Mouse (Mus musculus) lung, postnatal 0 days (tissue): ENCODE measurements around the gene Coro1b. TPM values are rescaled to one million over a fixed set of nuclear protein-coding genes. Genes with fewer than 3 reads are reported as not detected.

Source experiments
- ATAC-seq: fragments of 200-750 bp; cut with Nextera tagmentation; 2 replicates; pipeline ENCODE4 v1.8.0; 2017; ENCODE audit warnings: moderate library complexity
- DNase-seq: peaks from one replicate; pipeline ENCODE4 v3.0.0-alpha.2; 2016; ENCODE audit warnings: low spot score
- H3K27ac ChIP-seq: fragments of 300-500 bp; sonication (generic); 2 replicates; pipeline ENCODE4 v1.5.1; 2014; ENCODE audit warnings: antibody characterized with exemption, mild to moderate bottlenecking, low read length, mixed read lengths
- H3K27me3 ChIP-seq: fragments of 300-500 bp; sonication (generic); replicated peaks from 2 replicates; pipeline ENCODE4 v1.6.1; 2014; ENCODE audit warnings: low read length, mixed read lengths; ENCODE audit not compliant: insufficient read depth
- H3K36me3 ChIP-seq: fragments of 300-500 bp; sonication (generic); 2 replicates; pipeline ENCODE4 v1.6.1; 2014; ENCODE audit warnings: low read length, mixed read lengths; ENCODE audit not compliant: insufficient read depth
- H3K4me1 ChIP-seq: fragments of 300-500 bp; sonication (generic); 2 replicates; pipeline ENCODE4 v1.6.1; 2014; ENCODE audit warnings: antibody characterized with exemption, low read depth, low read length, mixed read lengths; ENCODE audit not compliant: insufficient read depth
- H3K4me2 ChIP-seq: fragments of 300-500 bp; sonication (generic); replicated peaks from 2 replicates; pipeline ENCODE4 v1.6.1; 2014; ENCODE audit warnings: low read depth, mild to moderate bottlenecking, low read length, moderate library complexity, mixed read lengths
- H3K4me3 ChIP-seq: fragments of 300-500 bp; sonication (generic); 2 replicates; pipeline ENCODE4 v1.5.1; 2014; ENCODE audit warnings: low read depth, low read length
- H3K9ac ChIP-seq: fragments of 300-500 bp; sonication (generic); replicated peaks from 2 replicates; pipeline ENCODE4 v1.6.1; 2014; ENCODE audit warnings: low read depth, mild to moderate bottlenecking
- H3K9me3 ChIP-seq: fragments of 300-500 bp; sonication (generic); 2 replicates; pipeline ENCODE4 v1.6.1; 2016; ENCODE audit warnings: low read length, mixed read lengths
- CTCF ChIP-seq: IDR thresholded peaks from 2 replicates; pipeline ENCODE4 v1.5.1; 2016; ENCODE audit warnings: antibody characterized with exemption, mild to moderate bottlenecking
- EP300 ChIP-seq: IDR thresholded peaks from 2 replicates; pipeline ENCODE4 v1.6.1; 2016; ENCODE audit warnings: antibody characterized with exemption, mild to moderate bottlenecking, control low read depth
- whole genome bisulfite sequencing: fragments of 180-500 bp; shearing (Covaris S2); extraction: QIAGEN DNeasy Blood & Tissue Kit; methylation state at CpG from one replicate; pipeline ENCODE4 v1.1.7; 2014; 5-methylcytosine and 5-hydroxymethylcytosine counted together
- polyA plus RNA-seq: library from polyadenylated mRNA; unstranded; fragments of >200 nt; fragmentation: Nextera tagmentation; extraction: Ambion mirVana; gene quantifications from 2 replicates; pipeline ENCODE4 v1.2.1, GENCODE M21; 2015

Gene Coro1b
- polyA plus RNA-seq, 1 experiment from 2014 or later, result 183 TPM

- DNase-seq (no peak), ATAC-seq (no peak)
- no peaks in the 10 kb centered on the region for H3K27me3 ChIP-seq
- no peak overlapping the region for H3K4me3 ChIP-seq
- 0 out of 2 replicates have a peak, but pooled peaks cover 6% of the 10 kb centered on the region for H3K36me3 ChIP-seq
- peaks cover under 1% of the 10 kb centered on the region; the same call in 1 of the 2 replicates for H3K4me1 ChIP-seq
- no peak overlapping the region for H3K4me2 ChIP-seq
- H3K9ac ChIP-seq, result no peak overlapping the region
- TF ChIP-seq EP300 (no peak), CTCF (no peak)
- H3K27ac ChIP-seq, result no peak overlapping the region
- no peaks in the 10 kb centered on the region for H3K9me3 ChIP-seq
- 65% methylated on average over 2 of the region's 2 CpGs for WGBS
Observed at GRCm38 (mm10) chr19:4164721-4165120, 16.3 kb downstream of the Coro1b start.

GRCm38 (mm10) chr19:4166678-4167476, 18.5 kb downstream of the Coro1b start:
- Histone ChIP-seq H3K4me2 (no peak overlapping the region), H3K27me3 (no peaks in the 10 kb centered on the region), H3K9ac (no peak overlapping the region), H3K36me3 (no peaks in the 10 kb centered on the region), H3K4me3 (no peak overlapping the region), H3K9me3 (no peaks in the 10 kb centered on the region), H3K4me1 (peaks cover 8% of the 10 kb centered on the region; the same call in 1 of the 2 replicates), H3K27ac (no peak overlapping the region)
- TF ChIP-seq CTCF (no peak), EP300 (no peak)
- DNase-seq (no peak), ATAC-seq (no peak)
- 72% methylated on average over 9 of the region's 9 CpGs for WGBS

GRCm38 (mm10) chr19:4169378-4169784, 21.0 kb downstream of the Coro1b start:
- no peaks in the 10 kb centered on the region; the same call in 1 of the 2 replicates for H3K36me3 ChIP-seq
- peak overlapping the region; percentile 73 for H3K9ac ChIP-seq
- WGBS, result under 1% methylated on average over 42 of the region's 43 CpGs
- TF ChIP-seq EP300 (no peak), CTCF (peak; percentile 99)
- peak overlapping the region; percentile 39 for H3K4me3 ChIP-seq
- ATAC-seq, result peak; percentile 96
- H3K9me3 ChIP-seq, result no peaks in the 10 kb centered on the region
- H3K27ac ChIP-seq, result peak overlapping the region; percentile 93
- peak; percentile 100 for DNase-seq
- peaks cover 11% of the 10 kb centered on the region; the same call in 1 of the 2 replicates for H3K4me1 ChIP-seq
- H3K4me2 ChIP-seq, result peak overlapping the region; percentile 79
- H3K27me3 ChIP-seq, result no peaks in the 10 kb centered on the region

- Histone ChIP-seq H3K9me3 (no peaks in the 10 kb centered on the region), H3K4me1 (peaks cover 11% of the 10 kb centered on the region; the same call in 1 of the 2 replicates), H3K9ac (peak overlapping the region; percentile 73), H3K36me3 (no peaks in the 10 kb centered on the region; the same call in 1 of the 2 replicates), H3K27me3 (no peaks in the 10 kb centered on the region), H3K27ac (peak overlapping the region; percentile 93), H3K4me2 (peak overlapping the region; percentile 79), H3K4me3 (peak overlapping the region; percentile 39)
- TF ChIP-seq EP300, result no peak
- TF ChIP-seq CTCF, result no peak
- ATAC-seq (no peak), DNase-seq (no peak)
- WGBS, result 4% methylated on average over 22 of the region's 27 CpGs
Observed at GRCm38 (mm10) chr19:4169810-4170209, 21.4 kb downstream of the Coro1b start.

- TF ChIP-seq CTCF, result no peak
- no peak for TF ChIP-seq EP300
- H3K4me1 ChIP-seq, result peaks cover 18% of the 10 kb centered on the region; the same call in 1 of the 2 replicates
- 95% methylated on average over 10 of the region's 10 CpGs for WGBS
- no peak overlapping the region for H3K4me3 ChIP-seq
- H3K9ac ChIP-seq, result no peak overlapping the region
- no peak for ATAC-seq
- DNase-seq, result no peak
- peak overlapping the region; percentile 26; the same call in 1 of the 2 replicates for H3K27ac ChIP-seq
- no peaks in the 10 kb centered on the region; the same call in 1 of the 2 replicates for H3K36me3 ChIP-seq
- H3K4me2 ChIP-seq, result no peak overlapping the region
- no peaks in the 10 kb centered on the region for H3K9me3 ChIP-seq
- H3K27me3 ChIP-seq, result no peaks in the 10 kb centered on the region
Observed at GRCm38 (mm10) chr19:4170723-4171392, 22.4 kb downstream of the Coro1b start.
